Mouse (Mus musculus) G1E-ER4 (cell line): ENCODE measurements around the gene Myog. TPM values are rescaled to one million over a fixed set of nuclear protein-coding genes. Genes with fewer than 3 reads are reported as not detected.

Experiments used
- GATA1 ChIP-seq: IDR thresholded peaks from one replicate; pipeline ENCODE4 v1.8.0; 2012; ENCODE audit warnings: low read length, inconsistent platforms
- polyA plus RNA-seq: library from polyadenylated mRNA; stranded (reverse); fragments of >175 nt; gene quantifications from 2 replicates; pipeline ENCODE4 v1.2.3, GENCODE M21; 2012

Gene Myog
- polyA plus RNA-seq, 1 experiment: not detected

GRCm38 (mm10) chr1:134333371-134334110 is 43.8 kb downstream of the Myog start:
- TF ChIP-seq GATA1: no peak

- TF ChIP-seq GATA1: no peak
These were observed 44.5 kb downstream of the Myog start for GRCm38 (mm10) chr1:134334111-134334827.

GRCm38 (mm10) chr1:134335211-134335923 is 45.6 kb downstream of the Myog start:
- no peak for TF ChIP-seq GATA1

- TF ChIP-seq GATA1: no peak
These were observed 46.4 kb downstream of the Myog start for GRCm38 (mm10) chr1:134335924-134336810.

- TF ChIP-seq GATA1: no peak
These were observed 47.3 kb downstream of the Myog start for GRCm38 (mm10) chr1:134336958-134337710.

- TF ChIP-seq GATA1: no peak
These were observed 49.4 kb downstream of the Myog start for GRCm38 (mm10) chr1:134339162-134339561.

- no peak for TF ChIP-seq GATA1
These were observed 50.2 kb downstream of the Myog start for GRCm38 (mm10) chr1:134339757-134340619.

GRCm38 (mm10) chr1:134341641-134342277 is 52.0 kb downstream of the Myog start:
- no peak for TF ChIP-seq GATA1

Other genes with a start within 250 kb of the Myog start
- gene Btg2, start 210.9 kb upstream of the Myog start, polyA plus RNA-seq: 4.5 and 6.7 TPM in 2 replicates
- not detected in 2 replicates for gene Chit1, start 178.7 kb upstream of the Myog start, polyA plus RNA-seq
- gene Chil1, start 107.8 kb upstream of the Myog start, polyA plus RNA-seq: not detected in 2 replicates
- gene Mybph, start 96.5 kb upstream of the Myog start, polyA plus RNA-seq: not detected in 2 replicates
- 0.01 TPM in 1 of 2 replicates, not detected in the other for gene Adora1, start 54.6 kb upstream of the Myog start, polyA plus RNA-seq
- gene Ppfia4, start 42.9 kb downstream of the Myog start, polyA plus RNA-seq: 0.04 and 0.08 TPM in 2 replicates
- gene Tmem183a, start 72.0 kb downstream of the Myog start, polyA plus RNA-seq: 49.6 and 62.4 TPM in 2 replicates
- gene 4933406M09Rik, start 96.0 kb downstream of the Myog start, polyA plus RNA-seq: not detected in 2 replicates
- 41.6 and 56.5 TPM in 2 replicates for gene Cyb5r1, start 115.6 kb downstream of the Myog start, polyA plus RNA-seq
- gene Adipor1, start 125.4 kb downstream of the Myog start, polyA plus RNA-seq: 94.8 and 120 TPM in 2 replicates
- gene Klhl12, start 165.5 kb downstream of the Myog start, polyA plus RNA-seq: 5.7 and 9.5 TPM in 2 replicates
- gene Rabif, start 204.7 kb downstream of the Myog start, polyA plus RNA-seq: 8.9 and 11.1 TPM in 2 replicates